Mouse (Mus musculus) cerebellum, postnatal 14 days (tissue): ENCODE measurements around the gene A730015C16Rik.

ENCODE experiments used
- DNase-seq, 2 experiments: peaks; one replicate each; pipeline ENCODE4 v3.0.0; 2021; ENCODE audit warnings: mixed read lengths in 2 of 2

A730015C16Rik gene

GRCm38 (mm10) chr4:108848505-108848848 is at the start of gene A730015C16Rik:
Gene A730015C16Rik (minus strand): TSS chr4:108848619.
- peak; percentile 44 to 47 for DNase-seq

GRCm38 (mm10) chr4:108890876-108891275 is 42.5 kb upstream of the A730015C16Rik start:
- DNase-seq, result peak; percentile 9 to 11

- no peak for DNase-seq
These were observed 39.0 kb upstream of the A730015C16Rik start for GRCm38 (mm10) chr4:108887456-108887855.

- DNase-seq, result peak in 1 of 2 experiments; percentile 21
These were observed 35.4 kb upstream of the A730015C16Rik start for GRCm38 (mm10) chr4:108883815-108884214.

GRCm38 (mm10) chr4:108878963-108879822 is 30.8 kb upstream of the A730015C16Rik start, which contains the start of gene Rab3b:
Gene Rab3b (plus strand): TSS chr4:108879063.
- peak; percentile 54 to 67 for DNase-seq

- DNase-seq, result no peak
These were observed 29.5 kb upstream of the A730015C16Rik start for GRCm38 (mm10) chr4:108877901-108878300.

GRCm38 (mm10) chr4:108873746-108874145 is 25.3 kb upstream of the A730015C16Rik start:
- DNase-seq, result no peak

GRCm38 (mm10) chr4:108869730-108870374 is 21.4 kb upstream of the A730015C16Rik start:
- peak; percentile 97 for DNase-seq

GRCm38 (mm10) chr4:108866806-108867205 is 18.4 kb upstream of the A730015C16Rik start:
- no peak for DNase-seq

- DNase-seq, result peak; percentile 83 to 86
These were observed 509 bp downstream of the A730015C16Rik start, which contains the start of gene Kti12 for GRCm38 (mm10) chr4:108847715-108848504. Gene Kti12 (plus strand): TSS chr4:108847785.

- no peak for DNase-seq
These were observed 2.4 kb downstream of the A730015C16Rik start for GRCm38 (mm10) chr4:108845824-108846569.

- DNase-seq, result no peak
These were observed 5.1 kb downstream of the A730015C16Rik start for GRCm38 (mm10) chr4:108843336-108843735.

- DNase-seq, result peak in 1 of 2 experiments; percentile 10
These were observed 6.4 kb downstream of the A730015C16Rik start for GRCm38 (mm10) chr4:108841920-108842578.

- no peak for DNase-seq
These were observed 10.4 kb downstream of the A730015C16Rik start for GRCm38 (mm10) chr4:108838031-108838430.

- no peak for DNase-seq
These were observed 12.9 kb downstream of the A730015C16Rik start for GRCm38 (mm10) chr4:108835496-108835895.

- DNase-seq, result peak; percentile 34 to 47
These were observed 13.5 kb downstream of the A730015C16Rik start for GRCm38 (mm10) chr4:108834971-108835311.

- peak; percentile 85 to 86 for DNase-seq
These were observed 14.1 kb downstream of the A730015C16Rik start, which contains the start of gene Txndc12 for GRCm38 (mm10) chr4:108834115-108834970. Gene Txndc12 (plus strand): TSS chr4:108834601.

GRCm38 (mm10) chr4:108833828-108834114 is 14.6 kb downstream of the A730015C16Rik start:
- no peak for DNase-seq

GRCm38 (mm10) chr4:108832916-108833827 is 15.2 kb downstream of the A730015C16Rik start, which contains the start of gene Btf3l4:
Gene Btf3l4 (minus strand): TSS chr4:108833614.
- peak; percentile 93 for DNase-seq

GRCm38 (mm10) chr4:108830698-108831097 is 17.7 kb downstream of the A730015C16Rik start:
- no peak for DNase-seq
